Mouse (Mus musculus) adrenal gland, postnatal 25 days (tissue): ENCODE measurements around the gene Dcdc2b. TPM values are rescaled to one million over a fixed set of nuclear protein-coding genes. Genes with fewer than 3 reads are reported as not detected.

Experiments
- DNase-seq: peaks from one replicate; pipeline ENCODE4 v3.0.0; 2021; ENCODE audit warnings: mixed read lengths
- total RNA-seq: library from RNA; stranded (reverse); gene quantifications from 2 replicates; pipeline ENCODE4 v1.2.3, GENCODE M21; 2021

The Dcdc2b gene
- total RNA-seq, 1 experiment from 2014 or later: 2.0 TPM

GRCm38 (mm10) chr4:129621283-129621841 lies 7.3 kb upstream of the Dcdc2b start:
- DNase-seq: no peak

- DNase-seq: no peak
These were observed 6.6 kb upstream of the Dcdc2b start for GRCm38 (mm10) chr4:129620419-129621282.

GRCm38 (mm10) chr4:129618786-129619691 lies 5.0 kb upstream of the Dcdc2b start, which contains the start of gene Iqcc:
Iqcc (minus strand) TSS chr4:129619099.
- peak; percentile 97 for DNase-seq

- DNase-seq: no peak
These were observed 4.0 kb upstream of the Dcdc2b start for GRCm38 (mm10) chr4:129618031-129618430.

- DNase-seq: no peak
These were observed 3.1 kb upstream of the Dcdc2b start for GRCm38 (mm10) chr4:129617121-129617641.

- no peak for DNase-seq
These were observed 2.6 kb upstream of the Dcdc2b start for GRCm38 (mm10) chr4:129616631-129617030.

GRCm38 (mm10) chr4:129615801-129616290 lies 1.8 kb upstream of the Dcdc2b start:
- no peak for DNase-seq

- DNase-seq: no peak
These were observed 3.6 kb downstream of the Dcdc2b start for GRCm38 (mm10) chr4:129610472-129610871.

GRCm38 (mm10) chr4:129610026-129610425 lies 4.0 kb downstream of the Dcdc2b start:
- DNase-seq: no peak

- DNase-seq: no peak
These were observed 4.9 kb downstream of the Dcdc2b start for GRCm38 (mm10) chr4:129609139-129609631.

- peak; percentile 69 for DNase-seq
These were observed 5.5 kb downstream of the Dcdc2b start for GRCm38 (mm10) chr4:129608426-129609025.

- peak; percentile 82 for DNase-seq
These were observed 13.6 kb downstream of the Dcdc2b start, which contains the start of the genes Eif3i and Tmem234 for GRCm38 (mm10) chr4:129600233-129601158. Eif3i (minus strand) TSS chr4:129600648. Tmem234 (plus strand) TSS chr4:129600668.

- DNase-seq: no peak
These were observed 25.2 kb downstream of the Dcdc2b start for GRCm38 (mm10) chr4:129588865-129589264.

GRCm38 (mm10) chr4:129586943-129587342 lies 27.1 kb downstream of the Dcdc2b start:
- no peak for DNase-seq

- DNase-seq: no peak
These were observed 28.3 kb downstream of the Dcdc2b start for GRCm38 (mm10) chr4:129585773-129586172.

- peak; percentile 90 for DNase-seq
These were observed 29.0 kb downstream of the Dcdc2b start for GRCm38 (mm10) chr4:129584884-129585608.

- DNase-seq: no peak
These were observed 29.7 kb downstream of the Dcdc2b start for GRCm38 (mm10) chr4:129584370-129584769.

- no peak for DNase-seq
These were observed 31.8 kb downstream of the Dcdc2b start for GRCm38 (mm10) chr4:129582251-129582650.

GRCm38 (mm10) chr4:129580347-129580746 lies 33.7 kb downstream of the Dcdc2b start:
- DNase-seq: no peak
